Mouse (Mus musculus): ENCODE data around the gene Spaca3. TPM values are rescaled to one million over a fixed set of nuclear protein-coding genes. Genes with fewer than 3 reads are reported as not detected.

Spaca3 gene
- polyA plus RNA-seq, 1 experiment from 2014 or later, result not detected

GRCm38 (mm10) chr11:80821296-80821695, 36.9 kb upstream of the Spaca3 start:
- DNase-seq (ENCODE audit: low spot score) (no peak), ATAC-seq (replicated peaks; ENCODE audit: low FRiP score, low TSS enrichment, low read depth) (no peak)
- Histone ChIP-seq H3K4me2 (ENCODE audit: low read length) (no peak overlapping the region), H3K4me1 (replicated peaks; ENCODE audit: control insufficient read depth, insufficient read depth, low read length) (peaks cover 16% of the 10 kb centered on the region), H3K36me3 (ENCODE audit: control insufficient read depth, insufficient read depth, low read length) (peaks cover 47% of the 10 kb centered on the region), H3K9me3 (ENCODE audit: control insufficient read depth, low read length) (no peaks in the 10 kb centered on the region), H3K27me3 (replicated peaks; ENCODE audit: control insufficient read depth, insufficient read depth, low read length) (no peaks in the 10 kb centered on the region), H3K27ac (ENCODE audit: low read depth) (no peak overlapping the region), H3K9ac (ENCODE audit: low read length) (no peak overlapping the region), H3K4me3 (ENCODE audit: low read depth, low read length) (no peak overlapping the region)
- WGBS, result 54% methylated on average over 14 of the region's 14 CpGs

- DNase-seq (ENCODE audit: low spot score), result no peak
- no peak overlapping the region for H3K27ac ChIP-seq (ENCODE audit: low read depth)
- ATAC-seq (replicated peaks; ENCODE audit: low FRiP score, low TSS enrichment, low read depth), result no peak
- whole genome bisulfite sequencing, result 83% methylated on average over 9 of the region's 9 CpGs
- no peak overlapping the region for H3K4me2 ChIP-seq (ENCODE audit: low read length)
- H3K9ac ChIP-seq (ENCODE audit: low read length), result no peak overlapping the region
- no peaks in the 10 kb centered on the region for H3K27me3 ChIP-seq (replicated peaks; ENCODE audit: control insufficient read depth, insufficient read depth, low read length)
- H3K4me3 ChIP-seq (ENCODE audit: low read depth, low read length), result no peak overlapping the region
- H3K9me3 ChIP-seq (ENCODE audit: control insufficient read depth, low read length), result no peaks in the 10 kb centered on the region
- H3K36me3 ChIP-seq (ENCODE audit: control insufficient read depth, insufficient read depth, low read length), result peaks cover 42% of the 10 kb centered on the region
- peaks cover 16% of the 10 kb centered on the region for H3K4me1 ChIP-seq (replicated peaks; ENCODE audit: control insufficient read depth, insufficient read depth, low read length)
These were observed 36.4 kb upstream of the Spaca3 start for GRCm38 (mm10) chr11:80821794-80822193.

GRCm38 (mm10) chr11:80835395-80835794, 22.8 kb upstream of the Spaca3 start:
- Histone ChIP-seq H3K27ac (ENCODE audit: low read depth) (no peak overlapping the region), H3K27me3 (replicated peaks; ENCODE audit: control insufficient read depth, insufficient read depth, low read length) (no peaks in the 10 kb centered on the region), H3K4me3 (ENCODE audit: low read depth, low read length) (no peak overlapping the region), H3K9ac (ENCODE audit: low read length) (no peak overlapping the region), H3K36me3 (ENCODE audit: control insufficient read depth, insufficient read depth, low read length) (no peaks in the 10 kb centered on the region), H3K4me1 (replicated peaks; ENCODE audit: control insufficient read depth, insufficient read depth, low read length) (no peaks in the 10 kb centered on the region), H3K4me2 (ENCODE audit: low read length) (no peak overlapping the region), H3K9me3 (ENCODE audit: control insufficient read depth, low read length) (no peaks in the 10 kb centered on the region)
- ATAC-seq (replicated peaks; ENCODE audit: low FRiP score, low TSS enrichment, low read depth), result no peak
- 89% methylated on average over 2 of the region's 2 CpGs for WGBS
- DNase-seq (ENCODE audit: low spot score), result no peak

GRCm38 (mm10) chr11:80835841-80836240, 22.3 kb upstream of the Spaca3 start:
- Histone ChIP-seq H3K27me3 (replicated peaks; ENCODE audit: control insufficient read depth, insufficient read depth, low read length) (no peaks in the 10 kb centered on the region), H3K27ac (ENCODE audit: low read depth) (no peak overlapping the region), H3K36me3 (ENCODE audit: control insufficient read depth, insufficient read depth, low read length) (no peaks in the 10 kb centered on the region), H3K9me3 (ENCODE audit: control insufficient read depth, low read length) (no peaks in the 10 kb centered on the region), H3K4me3 (ENCODE audit: low read depth, low read length) (no peak overlapping the region), H3K4me1 (replicated peaks; ENCODE audit: control insufficient read depth, insufficient read depth, low read length) (no peaks in the 10 kb centered on the region), H3K4me2 (ENCODE audit: low read length) (no peak overlapping the region), H3K9ac (ENCODE audit: low read length) (no peak overlapping the region)
- no peak for ATAC-seq (replicated peaks; ENCODE audit: low FRiP score, low TSS enrichment, low read depth)
- WGBS, result 63% methylated on average over 4 of the region's 4 CpGs
- no peak for DNase-seq (ENCODE audit: low spot score)

- no peaks in the 10 kb centered on the region for H3K9me3 ChIP-seq (ENCODE audit: control insufficient read depth, low read length)
- no peak overlapping the region for H3K4me2 ChIP-seq (ENCODE audit: low read length)
- ATAC-seq (replicated peaks; ENCODE audit: low FRiP score, low TSS enrichment, low read depth) (no peak), DNase-seq (ENCODE audit: low spot score) (no peak)
- H3K4me3 ChIP-seq (ENCODE audit: low read depth, low read length), result no peak overlapping the region
- no peak overlapping the region for H3K27ac ChIP-seq (ENCODE audit: low read depth)
- no peaks in the 10 kb centered on the region for H3K36me3 ChIP-seq (ENCODE audit: control insufficient read depth, insufficient read depth, low read length)
- 61% methylated on average over 1 of the region's 1 CpGs for WGBS
- H3K4me1 ChIP-seq (replicated peaks; ENCODE audit: control insufficient read depth, insufficient read depth, low read length), result no peaks in the 10 kb centered on the region
- no peak overlapping the region for H3K9ac ChIP-seq (ENCODE audit: low read length)
- no peaks in the 10 kb centered on the region for H3K27me3 ChIP-seq (replicated peaks; ENCODE audit: control insufficient read depth, insufficient read depth, low read length)
These were observed 19.4 kb upstream of the Spaca3 start for GRCm38 (mm10) chr11:80838724-80839123.

GRCm38 (mm10) chr11:80843435-80843834, 14.7 kb upstream of the Spaca3 start:
- H3K36me3 ChIP-seq (ENCODE audit: control insufficient read depth, insufficient read depth, low read length), result no peaks in the 10 kb centered on the region
- no peaks in the 10 kb centered on the region for H3K9me3 ChIP-seq (ENCODE audit: control insufficient read depth, low read length)
- DNase-seq (ENCODE audit: low spot score), result no peak
- no peak for ATAC-seq (replicated peaks; ENCODE audit: low FRiP score, low TSS enrichment, low read depth)
- 71% methylated on average over 2 of the region's 2 CpGs for WGBS
- no peaks in the 10 kb centered on the region for H3K27me3 ChIP-seq (replicated peaks; ENCODE audit: control insufficient read depth, insufficient read depth, low read length)
- H3K4me1 ChIP-seq (replicated peaks; ENCODE audit: control insufficient read depth, insufficient read depth, low read length), result no peaks in the 10 kb centered on the region
- H3K4me3 ChIP-seq (ENCODE audit: low read depth, low read length), result no peak overlapping the region
- no peak overlapping the region for H3K4me2 ChIP-seq (ENCODE audit: low read length)
- H3K9ac ChIP-seq (ENCODE audit: low read length), result no peak overlapping the region
- H3K27ac ChIP-seq (ENCODE audit: low read depth), result no peak overlapping the region

- 47% methylated on average over 7 of the region's 7 CpGs for WGBS
- Histone ChIP-seq H3K4me3 (ENCODE audit: low read depth, low read length) (no peak overlapping the region), H3K9ac (ENCODE audit: low read length) (no peak overlapping the region), H3K9me3 (ENCODE audit: control insufficient read depth, low read length) (no peaks in the 10 kb centered on the region), H3K4me1 (replicated peaks; ENCODE audit: control insufficient read depth, insufficient read depth, low read length) (no peaks in the 10 kb centered on the region), H3K36me3 (ENCODE audit: control insufficient read depth, insufficient read depth, low read length) (no peaks in the 10 kb centered on the region), H3K27me3 (replicated peaks; ENCODE audit: control insufficient read depth, insufficient read depth, low read length) (no peaks in the 10 kb centered on the region), H3K4me2 (ENCODE audit: low read length) (no peak overlapping the region), H3K27ac (ENCODE audit: low read depth) (no peak overlapping the region)
- ATAC-seq (replicated peaks; ENCODE audit: low FRiP score, low TSS enrichment, low read depth), result no peak
- DNase-seq (ENCODE audit: low spot score), result no peak
These were observed 12.7 kb upstream of the Spaca3 start for GRCm38 (mm10) chr11:80845486-80845885.

GRCm38 (mm10) chr11:80846115-80846514, 12.1 kb upstream of the Spaca3 start:
- no peak overlapping the region for H3K4me3 ChIP-seq (ENCODE audit: low read depth, low read length)
- no peak overlapping the region for H3K9ac ChIP-seq (ENCODE audit: low read length)
- no peak for ATAC-seq (replicated peaks; ENCODE audit: low FRiP score, low TSS enrichment, low read depth)
- H3K27me3 ChIP-seq (replicated peaks; ENCODE audit: control insufficient read depth, insufficient read depth, low read length), result no peaks in the 10 kb centered on the region
- H3K36me3 ChIP-seq (ENCODE audit: control insufficient read depth, insufficient read depth, low read length), result no peaks in the 10 kb centered on the region
- no peaks in the 10 kb centered on the region for H3K9me3 ChIP-seq (ENCODE audit: control insufficient read depth, low read length)
- no peaks in the 10 kb centered on the region for H3K4me1 ChIP-seq (replicated peaks; ENCODE audit: control insufficient read depth, insufficient read depth, low read length)
- DNase-seq (ENCODE audit: low spot score), result no peak
- WGBS, result 46% methylated on average over 3 of the region's 3 CpGs
- H3K4me2 ChIP-seq (ENCODE audit: low read length), result no peak overlapping the region
- no peak overlapping the region for H3K27ac ChIP-seq (ENCODE audit: low read depth)

- no peaks in the 10 kb centered on the region for H3K27me3 ChIP-seq (replicated peaks; ENCODE audit: control insufficient read depth, insufficient read depth, low read length)
- no peak overlapping the region for H3K27ac ChIP-seq (ENCODE audit: low read depth)
- H3K36me3 ChIP-seq (ENCODE audit: control insufficient read depth, insufficient read depth, low read length), result no peaks in the 10 kb centered on the region
- H3K9ac ChIP-seq (ENCODE audit: low read length), result no peak overlapping the region
- DNase-seq (ENCODE audit: low spot score) (no peak), ATAC-seq (replicated peaks; ENCODE audit: low FRiP score, low TSS enrichment, low read depth) (no peak)
- no peak overlapping the region for H3K4me2 ChIP-seq (ENCODE audit: low read length)
- H3K9me3 ChIP-seq (ENCODE audit: control insufficient read depth, low read length), result no peaks in the 10 kb centered on the region
- H3K4me3 ChIP-seq (ENCODE audit: low read depth, low read length), result no peak overlapping the region
- H3K4me1 ChIP-seq (replicated peaks; ENCODE audit: control insufficient read depth, insufficient read depth, low read length), result no peaks in the 10 kb centered on the region
- 47% methylated on average over 5 of the region's 5 CpGs for WGBS
These were observed 10.0 kb upstream of the Spaca3 start for GRCm38 (mm10) chr11:80848131-80848530.

All from intestine, embryonic 14.5 days (tissue).